Mouse (Mus musculus) telencephalon, adult 2 months (tissue): ENCODE measurements at regions not wholly inside any gene's neighbourhood (a gene's known extent, or its start where the extent isn't known, plus 50 kb on each side); places are given as distances from the start of the nearest gene placed in this dataset.
"Not testable (repeated sequence)": the region's sequence is repeated elsewhere in the genome, so short reads cannot be mapped to it uniquely, and the experiment has no call there.

Experiments used
- DNase-seq: peaks from one replicate; pipeline ENCODE4 v3.0.0-alpha.2; 2011; ENCODE audit warnings: low read depth, low spot score

- DNase-seq = not testable (repeated sequence)
These were observed 70.5 kb upstream of the Rad23b start for GRCm38 (mm10) chr4:55279351-55279750.

- no peak for DNase-seq
These were observed 69.1 kb upstream of the Rad23b start for GRCm38 (mm10) chr4:55280706-55281105.

- no peak for DNase-seq
These were observed 68.3 kb upstream of the Rad23b start for GRCm38 (mm10) chr4:55281486-55282096.

- no peak for DNase-seq
These were observed 67.4 kb upstream of the Rad23b start for GRCm38 (mm10) chr4:55282474-55282873.

GRCm38 (mm10) chr4:55284722-55285225 is 65.1 kb upstream of the Rad23b start:
- no peak for DNase-seq

GRCm38 (mm10) chr4:55285641-55286040 is 64.2 kb upstream of the Rad23b start:
- DNase-seq = no peak

GRCm38 (mm10) chr4:55288456-55288855 is 61.4 kb upstream of the Rad23b start:
- DNase-seq = no peak

- no peak for DNase-seq
These were observed 57.6 kb upstream of the Rad23b start for GRCm38 (mm10) chr4:55292277-55292676.

- DNase-seq = no peak
These were observed 57.1 kb upstream of the Rad23b start for GRCm38 (mm10) chr4:55292701-55293100.

GRCm38 (mm10) chr4:55293347-55294079 is 56.3 kb upstream of the Rad23b start:
- DNase-seq = no peak

GRCm38 (mm10) chr4:55294255-55294687 is 55.6 kb upstream of the Rad23b start:
- no peak for DNase-seq

- DNase-seq = no peak
These were observed 52.0 kb upstream of the Rad23b start for GRCm38 (mm10) chr4:55297841-55298240.
